ENCODE assay signal across 26 mouse cellular contexts in the genomic region with DNA sequence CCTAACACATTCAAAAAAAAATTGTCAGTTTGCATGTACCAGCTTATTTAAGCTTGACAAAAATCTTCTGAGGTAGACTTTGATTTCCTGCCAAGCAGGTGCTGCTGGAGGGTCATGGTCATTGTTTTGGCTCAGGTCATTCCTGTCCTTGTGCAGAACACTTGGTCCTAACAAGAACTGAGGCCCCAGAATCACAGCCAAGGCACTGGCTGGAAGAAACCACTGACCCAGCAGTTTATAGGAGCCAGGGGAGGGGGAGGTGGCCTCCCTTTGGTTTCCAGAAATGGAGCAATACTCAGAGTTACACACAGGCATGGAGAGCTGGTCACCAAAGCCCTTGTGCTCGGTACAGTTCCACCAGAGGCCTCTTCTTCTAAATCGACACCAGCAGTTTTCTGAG. TPM values are rescaled to one million over a fixed set of nuclear protein-coding genes. Genes with fewer than 3 reads are reported as not detected.
DNase-seq lines count a peak whose midpoint lies in the region; TF ChIP-seq lines count a peak whose summit lies in the region.
"Had no signal": no experiment of that assay in that cellular context is flagged by ENCODE, and none has a peak within 500 bp of the region (broad histone marks: within the 10 kb centered on the region; RNA-seq: fewer than 3 reads in every experiment).

No protein-coding gene starts in this region.

- DNase-seq in adrenal gland, adult (ENCODE audit: inconsistent age in 2 of 2, low spot score in 1 of 2) = peak; percentile 62 to 74
- no peak for DNase-seq in adrenal gland, postnatal 25 days
- peak; percentile 28 to 44 for DNase-seq in adrenal gland, postnatal 36 days
- DNase-seq in adrenal gland, adult 18-20 months (ENCODE audit: low spot score in 2 of 2) = no peak
- peak; percentile 89 for DNase-seq in liver, adult 2 months (ENCODE audit: extremely low read depth, low read depth, low spot score)
- no peak for DNase-seq in liver
- DNase-seq in testis, postnatal 14 days (ENCODE audit: low spot score) = peak; percentile 58
- no peak for DNase-seq in testis, postnatal 10 days (ENCODE audit: low spot score)
- DNase-seq: cerebellum, adult 11-12 months; cerebellum, adult 8-10 months; cerebellum, postnatal 10 days; cerebellum, postnatal 36 days; embryo, embryonic 11 days; gastrocnemius, postnatal 25 days; heart, adult 2 months; heart, postnatal 14 days; heart, postnatal 4 days had no signal

- no peaks in the 10 kb centered on the region for H3K27me3 ChIP-seq in liver, adult 2 months (ENCODE audit: control insufficient read depth, insufficient read depth, low read length)
- H3K27me3 ChIP-seq: embryonic facial prominence, embryonic 13.5 days; forebrain, embryonic 12.5 days; forebrain, embryonic 15.5 days; heart, embryonic 13.5 days had no signal

- WGBS in liver, adult 2 months = 26% methylated on average over 2 of the region's 2 CpGs

- no peak overlapping the region for H3K4me3 ChIP-seq in liver, adult 2 months (ENCODE audit: insufficient read depth, low read depth, low read length)
- H3K4me3 ChIP-seq: embryonic facial prominence, embryonic 10.5 days; embryonic facial prominence, embryonic 13.5 days; erythroblast, embryonic 14.5 days; forebrain, embryonic 12.5 days; forebrain, embryonic 15.5 days; heart, adult 2 months; heart, embryonic 10.5 days; heart, embryonic 13.5 days had no signal

- no peak overlapping the region for H3K9ac ChIP-seq in liver, adult 2 months (ENCODE audit: low read depth, low read length)
- H3K9ac ChIP-seq: embryonic facial prominence, embryonic 13.5 days; forebrain, embryonic 12.5 days; forebrain, embryonic 15.5 days; heart, embryonic 13.5 days; hindbrain, embryonic 14.5 days had no signal

- peak overlapping the region; percentile 61 for H3K27ac ChIP-seq in liver, adult 2 months (replicated peaks; ENCODE audit: insufficient read depth, low read depth, low read length)
- H3K27ac ChIP-seq: embryonic facial prominence, embryonic 10.5 days; embryonic facial prominence, embryonic 13.5 days; forebrain, embryonic 12.5 days; forebrain, embryonic 15.5 days; heart, adult 2 months; heart, embryonic 10.5 days; heart, embryonic 13.5 days; hindbrain, embryonic 14.5 days; hindbrain, postnatal 0 days had no signal

- no peak for TF ChIP-seq CTCF in liver, adult 2 months (IDR thresholded peaks at IDR 0.05; ENCODE audit: low read depth, low read length)

- TF ChIP-seq POLR2A in liver, adult 2 months (IDR thresholded peaks at IDR 0.05; ENCODE audit: extremely low read depth, insufficient read depth, low read length) = no peak

- H3K36me3 ChIP-seq in liver, adult 2 months (ENCODE audit: control insufficient read depth, insufficient read depth, low read length) = peaks cover 69% of the 10 kb centered on the region
- H3K36me3 ChIP-seq: embryonic facial prominence, embryonic 10.5 days; embryonic facial prominence, embryonic 13.5 days; forebrain, embryonic 12.5 days; forebrain, embryonic 15.5 days; heart, embryonic 10.5 days; heart, embryonic 13.5 days had no signal

- H3K4me1 ChIP-seq in liver, adult 2 months (ENCODE audit: control insufficient read depth, insufficient read depth, low read length) = peaks cover 10% of the 10 kb centered on the region
- H3K4me1 ChIP-seq: embryonic facial prominence, embryonic 13.5 days; forebrain, embryonic 12.5 days; forebrain, embryonic 15.5 days had no signal

- H3K79me2 ChIP-seq in liver, adult 2 months (ENCODE audit: control insufficient read depth, insufficient read depth, low read length) = no peaks in the 10 kb centered on the region

RNA-seq across cellular contexts. Expression of gene Slc41a3, which starts 22.2 kb away (rescaled TPM):
- total RNA-seq in adrenal gland, postnatal 25 days (2021) = 18.9 and 19.1 TPM in 2 replicates
- 10 to 100 TPM; 25.5 to 70.3 TPM for total RNA-seq in adrenal gland, postnatal 36 days (2021)
- 10 to 100 TPM; 29.1 to 67.6 TPM for total RNA-seq in adrenal gland, adult 18-20 months (2021)
- total RNA-seq in liver, adult 2 months (2014; rRNA removed) = 1.1 and 1.5 TPM in 2 replicates
- 1.0 and 1.5 TPM in 2 replicates for polyA plus RNA-seq in liver, adult 2 months (2012; rRNA removed)

Comparison
In these comparisons a context has a peak if more than half of its experiments do, and no peak if none do; other contexts are left out.
1. DNase-seq: peak in adrenal gland, adult (2 of 2), adrenal gland, postnatal 36 days (2 of 2), liver, adult 2 months (single experiment) and testis, postnatal 14 days (single experiment); none in adrenal gland, postnatal 25 days (single experiment), adrenal gland, adult 18-20 months (0 of 2), liver (single experiment) and testis, postnatal 10 days (single experiment).